Mouse (Mus musculus) 3T3-L1 (cell line): ENCODE results near the gene Trpm5.

Experiments used
- DNase-seq: peaks from one replicate; pipeline ENCODE4 v3.0.0-alpha.2; 2015; ENCODE audit warnings: low read depth, low spot score

Gene Trpm5

GRCm38 (mm10) chr7:143106062-143106461 is 11.6 kb upstream of the Trpm5 start, which contains the start of gene Kcnq1:
TSS of gene Kcnq1 (plus strand) at chr7:143106362.
- DNase-seq, result no peak

- no peak for DNase-seq
These were observed 10.9 kb upstream of the Trpm5 start for GRCm38 (mm10) chr7:143105258-143105897.

GRCm38 (mm10) chr7:143100759-143101158 is 6.3 kb upstream of the Trpm5 start:
- DNase-seq, result peak; percentile 72

- DNase-seq, result no peak
These were observed 1.1 kb upstream of the Trpm5 start for GRCm38 (mm10) chr7:143095554-143095907.

- no peak for DNase-seq
These were observed 595 bp downstream of the Trpm5 start for GRCm38 (mm10) chr7:143093847-143094246.

- peak; percentile 71 for DNase-seq
These were observed 7.3 kb downstream of the Trpm5 start for GRCm38 (mm10) chr7:143087070-143087579.

GRCm38 (mm10) chr7:143086366-143086765 is 8.1 kb downstream of the Trpm5 start:
- peak; percentile 79 for DNase-seq

GRCm38 (mm10) chr7:143083708-143084107 is 10.7 kb downstream of the Trpm5 start:
- DNase-seq, result no peak

GRCm38 (mm10) chr7:143082024-143082423 is 12.4 kb downstream of the Trpm5 start:
- DNase-seq, result no peak

- no peak for DNase-seq
These were observed 17.1 kb downstream of the Trpm5 start for GRCm38 (mm10) chr7:143077351-143077750.

- no peak for DNase-seq
These were observed 19.0 kb downstream of the Trpm5 start for GRCm38 (mm10) chr7:143075394-143075793.

GRCm38 (mm10) chr7:143073086-143073485 is 21.4 kb downstream of the Trpm5 start:
- peak; percentile 68 for DNase-seq

- DNase-seq, result no peak
These were observed 21.8 kb downstream of the Trpm5 start for GRCm38 (mm10) chr7:143072605-143073004.

- DNase-seq, result no peak
These were observed 23.9 kb downstream of the Trpm5 start for GRCm38 (mm10) chr7:143070506-143071070.

GRCm38 (mm10) chr7:143069751-143070400 is 24.6 kb downstream of the Trpm5 start:
- no peak for DNase-seq

- peak; percentile 99 for DNase-seq
These were observed 25.4 kb downstream of the Trpm5 start, which contains the start of gene Tssc4 for GRCm38 (mm10) chr7:143068882-143069591. TSS of gene Tssc4 (plus strand) at chr7:143069249.

GRCm38 (mm10) chr7:143068316-143068881 is 26.0 kb downstream of the Trpm5 start:
- peak; percentile 34 for DNase-seq

GRCm38 (mm10) chr7:143067897-143068296 is 26.5 kb downstream of the Trpm5 start:
- DNase-seq, result peak; percentile 54

GRCm38 (mm10) chr7:143067469-143067868 is 27.0 kb downstream of the Trpm5 start:
- DNase-seq, result no peak

GRCm38 (mm10) chr7:143065692-143066091 is 28.8 kb downstream of the Trpm5 start:
- no peak for DNase-seq

GRCm38 (mm10) chr7:143064226-143064625 is 30.2 kb downstream of the Trpm5 start:
- no peak for DNase-seq

- peak; percentile 45 for DNase-seq
These were observed 31.7 kb downstream of the Trpm5 start for GRCm38 (mm10) chr7:143062704-143063103.
